Mouse (Mus musculus): ENCODE results near the gene Gm15737.
A peak's percentile ranks its signal among the peaks of the same experiment; 100 is the strongest.

Gene Gm15737

DNA sequence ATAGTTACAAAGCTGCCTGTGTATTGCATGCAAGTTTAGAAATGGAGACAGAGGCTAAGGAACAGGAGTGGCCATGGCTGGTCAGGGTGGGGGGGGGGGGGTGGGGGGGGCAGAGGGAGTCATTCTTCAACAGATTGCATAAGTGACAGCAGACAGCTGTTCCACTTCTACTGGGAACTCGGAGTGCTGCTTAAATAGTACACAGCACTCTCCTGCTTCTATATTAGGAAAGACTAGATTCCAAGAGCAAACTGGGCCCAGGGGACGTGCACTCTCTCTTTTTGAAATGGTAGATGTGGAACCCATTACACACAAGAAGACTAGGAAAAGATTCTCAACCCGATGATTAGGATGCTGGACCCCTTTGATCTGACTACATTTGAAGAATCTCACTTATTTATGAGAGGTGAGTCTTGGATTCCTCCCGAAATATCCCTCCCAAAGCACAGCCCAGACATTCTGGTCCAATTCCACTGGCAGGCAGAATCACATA, at the start of gene Gm15737:
TSS of gene Gm15737 (plus strand) at position 269 of the 493 bp plus-strand sequence.
- DNase-seq (ENCODE audit: low spot score in 2 of 2), result no peak

- no peak for DNase-seq (ENCODE audit: low spot score in 2 of 2)
These were observed 47.6 kb upstream of the Gm15737 start for GRCm38 (mm10) chr6:92821606-92822005.

DNA sequence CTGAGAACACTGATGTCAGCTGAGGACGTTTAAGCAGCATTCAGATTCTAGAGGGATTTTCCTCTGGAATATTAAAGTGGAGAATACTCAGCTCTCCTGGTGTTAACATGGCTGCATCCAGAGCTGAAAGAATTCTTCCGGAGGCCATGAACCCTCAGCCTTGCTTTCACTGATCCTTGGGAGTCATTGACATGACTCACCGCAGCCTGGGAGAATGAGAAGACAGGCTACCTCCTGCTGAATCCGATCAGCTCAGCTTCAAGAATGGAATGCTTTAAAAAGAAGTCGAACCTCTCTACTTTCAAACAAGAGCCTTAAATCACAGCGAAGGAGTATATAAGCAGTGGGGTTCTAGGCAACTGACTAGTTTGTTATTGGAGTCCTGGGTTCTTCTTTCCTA, 47.2 kb upstream of the Gm15737 start:
- DNase-seq (ENCODE audit: low spot score in 2 of 2), result no peak

GRCm38 (mm10) chr6:92823991-92824390, 45.2 kb upstream of the Gm15737 start:
- DNase-seq (ENCODE audit: low spot score in 2 of 2), result no peak

GRCm38 (mm10) chr6:92826561-92826960, 42.6 kb upstream of the Gm15737 start:
- no peak for DNase-seq (ENCODE audit: low spot score in 2 of 2)

DNA sequence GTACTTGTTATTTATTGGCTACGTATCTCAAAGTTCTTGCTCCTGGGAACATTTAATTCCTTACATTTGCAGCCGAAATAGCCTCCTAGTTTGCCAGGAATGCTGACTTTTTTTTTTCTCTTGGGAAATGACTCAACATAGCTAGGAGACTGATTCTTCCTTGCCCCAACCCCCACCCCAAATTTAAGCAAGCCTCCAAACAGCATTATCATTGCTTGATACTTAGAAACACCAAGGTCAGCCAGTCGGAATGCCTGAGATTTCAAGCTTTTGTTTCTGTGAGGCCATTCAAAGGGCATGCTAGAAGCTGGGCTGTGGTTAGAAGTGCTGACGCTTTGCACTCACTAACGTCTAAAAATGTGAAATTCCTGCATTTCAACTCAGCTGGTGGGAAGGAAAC, 41.8 kb upstream of the Gm15737 start:
- DNase-seq (ENCODE audit: low spot score in 2 of 2), result no peak

GRCm38 (mm10) chr6:92829148-92829547, 40.0 kb upstream of the Gm15737 start:
- no peak for DNase-seq (ENCODE audit: low spot score in 2 of 2)

DNA sequence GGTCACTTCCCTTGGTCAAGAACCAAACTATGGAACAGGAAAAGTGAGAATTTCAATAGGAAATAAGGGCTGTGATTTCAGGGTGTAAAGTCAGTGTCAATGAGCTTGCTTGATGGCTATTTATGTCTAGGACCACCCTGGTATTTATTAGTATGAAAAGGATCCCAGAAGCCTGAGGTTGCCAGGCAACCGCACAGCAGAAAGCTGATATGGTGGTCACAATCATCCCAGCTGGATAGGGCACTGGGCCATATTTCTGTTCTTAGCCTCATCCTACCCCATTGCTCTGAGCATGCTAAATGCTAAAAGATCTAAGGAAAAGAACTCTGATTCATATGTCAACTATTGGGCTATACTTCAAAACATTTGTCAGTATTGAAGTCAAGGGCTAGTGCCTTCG, 38.1 kb upstream of the Gm15737 start:
- no peak for DNase-seq (ENCODE audit: low spot score in 2 of 2)

DNA sequence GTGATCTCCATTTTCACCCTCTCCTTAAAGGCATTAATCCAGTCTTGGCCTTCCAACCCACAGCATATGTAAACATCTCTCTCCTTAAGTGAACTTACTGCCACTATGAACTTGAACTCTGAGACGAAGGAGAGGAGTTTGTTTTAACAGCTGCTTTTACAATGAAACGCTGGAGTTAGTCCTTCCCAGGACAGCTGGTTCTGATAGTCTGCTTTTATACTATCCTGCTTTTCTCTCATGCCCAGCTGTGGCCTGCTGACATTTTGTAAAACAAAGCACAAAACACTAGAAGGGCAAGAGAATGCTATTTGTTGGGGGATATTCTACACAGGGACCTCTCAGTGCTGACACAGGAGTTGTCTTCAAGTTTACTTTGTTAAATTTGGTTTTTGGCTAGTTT, 27.2 kb upstream of the Gm15737 start:
- DNase-seq (ENCODE audit: low spot score in 2 of 2), result no peak

GRCm38 (mm10) chr6:92843474-92843873, 25.7 kb upstream of the Gm15737 start:
- no peak for DNase-seq (ENCODE audit: low spot score in 2 of 2)

- no peak for DNase-seq (ENCODE audit: low spot score in 2 of 2)
These were observed 23.3 kb upstream of the Gm15737 start for GRCm38 (mm10) chr6:92845898-92846297.

DNA sequence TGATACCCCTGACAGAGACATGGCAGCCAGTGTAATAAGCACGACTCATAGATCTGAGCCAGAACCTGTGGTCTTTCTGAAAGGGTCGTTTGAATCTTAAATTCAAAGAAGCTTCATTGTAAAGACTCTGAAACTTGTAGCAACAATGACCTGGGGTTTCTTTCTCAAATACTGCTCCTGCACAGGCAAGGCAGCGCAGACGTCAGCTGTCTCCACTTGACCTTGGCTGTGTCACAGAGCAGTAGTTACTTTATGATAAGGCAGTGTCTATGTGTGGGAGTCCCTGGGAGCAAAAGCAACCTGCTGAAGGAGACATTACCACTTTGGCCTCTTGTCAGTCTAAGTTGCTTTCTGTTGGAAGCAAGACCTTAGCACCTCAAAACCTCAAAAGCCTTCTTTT, 22.5 kb upstream of the Gm15737 start:
- no peak for DNase-seq (ENCODE audit: low spot score in 2 of 2)

DNA sequence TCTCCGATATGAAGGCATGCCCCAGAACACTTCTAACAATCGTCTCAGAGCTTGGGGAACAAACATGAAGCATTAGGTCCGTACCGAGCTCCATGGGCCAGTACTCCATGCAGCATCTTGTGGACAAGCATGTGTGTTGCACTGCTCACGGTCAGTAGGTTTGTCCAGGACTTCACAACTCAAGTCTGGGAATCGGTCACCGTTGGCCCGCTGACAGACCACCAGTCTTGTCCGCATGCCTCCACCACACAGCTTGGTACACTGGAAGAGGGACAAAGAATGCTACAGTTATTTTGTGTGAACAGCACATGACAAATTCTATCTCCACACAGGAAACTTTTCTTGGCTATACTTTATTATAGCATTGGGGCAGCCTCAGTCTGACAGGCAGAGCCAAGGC, 19.9 kb upstream of the Gm15737 start:
- DNase-seq (ENCODE audit: low spot score in 2 of 2), result no peak

- DNase-seq (ENCODE audit: low spot score in 2 of 2), result peak; percentile 61 to 78
These were observed 18.9 kb upstream of the Gm15737 start for GRCm38 (mm10) chr6:92850250-92850649.

- no peak for DNase-seq (ENCODE audit: low spot score in 2 of 2)
These were observed 14.3 kb upstream of the Gm15737 start for GRCm38 (mm10) chr6:92854873-92855272.

GRCm38 (mm10) chr6:92857761-92858160, 11.4 kb upstream of the Gm15737 start:
- DNase-seq (ENCODE audit: low spot score in 2 of 2), result no peak

- DNase-seq (ENCODE audit: low spot score in 2 of 2), result no peak
These were observed 10.2 kb upstream of the Gm15737 start for GRCm38 (mm10) chr6:92858721-92859510.

- DNase-seq (ENCODE audit: low spot score in 2 of 2), result no peak
These were observed 8.8 kb upstream of the Gm15737 start for GRCm38 (mm10) chr6:92860285-92860912.

GRCm38 (mm10) chr6:92862599-92862998, 6.6 kb upstream of the Gm15737 start:
- no peak for DNase-seq (ENCODE audit: low spot score in 2 of 2)

DNA sequence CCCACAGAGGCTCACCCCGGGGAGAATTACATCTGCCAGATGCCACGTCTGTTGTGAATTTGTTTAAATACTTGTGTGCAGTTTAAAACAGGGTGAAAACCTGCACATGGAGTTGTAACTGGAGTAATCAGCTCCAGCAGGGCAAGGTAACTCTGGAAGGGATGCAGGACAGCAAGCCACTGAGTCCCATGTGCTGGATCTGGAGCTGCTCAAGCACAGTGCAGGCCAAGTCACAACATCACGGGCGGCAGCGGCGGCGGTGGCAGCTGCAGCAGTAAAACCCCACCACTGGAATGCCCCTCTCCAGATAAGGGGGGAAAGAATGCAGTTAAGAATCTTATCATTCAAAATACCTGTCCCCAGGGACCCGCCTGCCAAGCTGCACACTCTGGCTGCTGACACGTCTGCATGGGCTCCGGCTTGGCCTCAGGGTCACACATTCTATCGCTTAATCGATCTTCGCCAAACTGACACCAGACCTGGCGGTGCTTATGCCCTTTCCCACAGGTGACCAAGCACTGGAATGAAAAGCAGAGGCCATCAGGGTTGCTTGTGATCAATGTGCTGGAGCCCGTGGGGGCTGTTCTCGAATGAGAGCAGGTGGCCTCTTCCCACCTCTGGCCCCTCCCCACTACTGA, 544 bp downstream of the Gm15737 start:
- no peak for DNase-seq (ENCODE audit: low spot score in 2 of 2)

GRCm38 (mm10) chr6:92871813-92872212, 2.7 kb downstream of the Gm15737 start:
- no peak for DNase-seq (ENCODE audit: low spot score in 2 of 2)

- DNase-seq (ENCODE audit: low spot score in 2 of 2), result no peak
These were observed 3.6 kb downstream of the Gm15737 start for GRCm38 (mm10) chr6:92872766-92873165.

DNA sequence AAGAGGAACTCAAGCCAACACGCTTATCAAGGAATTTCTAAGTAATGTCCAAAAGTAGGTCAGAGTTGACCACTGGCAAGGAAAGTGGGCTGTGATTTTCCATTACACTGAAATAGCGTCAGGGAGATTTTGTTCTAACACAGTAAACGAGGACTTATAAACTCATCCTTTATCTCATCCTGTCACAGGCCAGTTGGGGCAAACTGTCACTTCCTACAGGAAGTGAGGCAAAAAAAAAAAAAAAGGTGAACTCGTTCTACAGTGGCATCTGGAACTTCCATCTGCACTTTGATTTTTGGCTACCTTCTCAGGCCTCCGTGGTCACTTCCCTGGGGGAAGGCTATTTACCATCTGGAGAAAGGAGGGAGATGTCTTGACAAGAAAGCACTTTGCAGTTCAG, 5.7 kb downstream of the Gm15737 start:
- DNase-seq (ENCODE audit: low spot score in 2 of 2), result no peak

Measured in urinary bladder, postnatal 4 days (tissue).